Mouse (Mus musculus): Measurements from ENCODE around the gene Tnrc6c. TPM values are rescaled to one million over a fixed set of nuclear protein-coding genes. Genes with fewer than 3 reads are reported as not detected.
A peak's percentile ranks its signal among the peaks of the same experiment; 100 is the strongest.

Gene Tnrc6c
- total and polyA plus RNA-seq, 2 experiments = 5.7 to 6.3 TPM

GRCm38 (mm10) chr11:117639331-117639970, 14.6 kb upstream of the Tnrc6c start:
- Histone ChIP-seq H3K4me1 (ENCODE audit: control insufficient read depth, insufficient read depth, low read length) (no peaks in the 10 kb centered on the region), H3K4me3 (ENCODE audit: insufficient read depth, low read depth, low read length) (no peak overlapping the region), H3K79me2 (ENCODE audit: control insufficient read depth, insufficient read depth, low read length) (no peaks in the 10 kb centered on the region), H3K27ac (replicated peaks; ENCODE audit: insufficient read depth, low read depth, low read length) (no peak overlapping the region), H3K36me3 (ENCODE audit: control insufficient read depth, insufficient read depth, low read length) (no peaks in the 10 kb centered on the region), H3K9ac (ENCODE audit: low read depth, low read length) (no peak overlapping the region), H3K27me3 (ENCODE audit: control insufficient read depth, insufficient read depth, low read length) (no peaks in the 10 kb centered on the region)
- no peak for TF ChIP-seq CTCF (IDR thresholded peaks at IDR 0.05; ENCODE audit: low read depth, low read length)
- no peak for TF ChIP-seq POLR2A (IDR thresholded peaks at IDR 0.05; ENCODE audit: extremely low read depth, insufficient read depth, low read length)
- no peak for DNase-seq (ENCODE audit: extremely low read depth, low read depth, low spot score)
- WGBS = 74% methylated on average over 7 of the region's 7 CpGs

DNA sequence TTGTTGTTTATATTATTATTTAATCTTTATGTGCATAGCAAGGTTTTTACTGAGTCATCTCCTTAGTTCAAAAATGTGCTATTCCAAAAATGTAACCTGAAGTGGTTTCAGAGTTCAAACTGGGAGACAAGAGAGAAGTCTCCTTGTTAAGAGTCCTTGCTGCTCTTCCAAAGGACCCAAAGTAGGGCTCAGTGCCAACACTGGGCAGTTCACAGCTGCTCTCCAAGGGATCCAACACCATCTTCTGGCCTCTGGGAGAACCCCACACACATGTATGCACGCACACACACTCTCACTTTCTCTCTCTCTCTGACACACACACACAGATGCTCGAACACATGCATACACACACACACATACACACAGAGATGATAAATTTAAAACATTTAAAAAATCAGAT, 11.9 kb upstream of the Tnrc6c start:
- H3K27me3 ChIP-seq (ENCODE audit: control insufficient read depth, insufficient read depth, low read length) = no peaks in the 10 kb centered on the region
- no peak overlapping the region for H3K27ac ChIP-seq (replicated peaks; ENCODE audit: insufficient read depth, low read depth, low read length)
- no peak overlapping the region for H3K9ac ChIP-seq (ENCODE audit: low read depth, low read length)
- no peaks in the 10 kb centered on the region for H3K36me3 ChIP-seq (ENCODE audit: control insufficient read depth, insufficient read depth, low read length)
- H3K4me1 ChIP-seq (ENCODE audit: control insufficient read depth, insufficient read depth, low read length) = no peaks in the 10 kb centered on the region
- H3K79me2 ChIP-seq (ENCODE audit: control insufficient read depth, insufficient read depth, low read length) = no peaks in the 10 kb centered on the region
- DNase-seq (ENCODE audit: extremely low read depth, low read depth, low spot score) = no peak
- TF ChIP-seq CTCF (IDR thresholded peaks at IDR 0.05; ENCODE audit: low read depth, low read length) = 0 out of 2 replicates have a peak, but pooled peaks have one; percentile 3
- no peak for TF ChIP-seq POLR2A (IDR thresholded peaks at IDR 0.05; ENCODE audit: extremely low read depth, insufficient read depth, low read length)
- no peak overlapping the region for H3K4me3 ChIP-seq (ENCODE audit: insufficient read depth, low read depth, low read length)
- 94% methylated on average over 2 of the region's 2 CpGs for WGBS

GRCm38 (mm10) chr11:117643240-117643639, 10.8 kb upstream of the Tnrc6c start:
- Histone ChIP-seq H3K36me3 (ENCODE audit: control insufficient read depth, insufficient read depth, low read length) (no peaks in the 10 kb centered on the region), H3K79me2 (ENCODE audit: control insufficient read depth, insufficient read depth, low read length) (no peaks in the 10 kb centered on the region), H3K4me3 (ENCODE audit: insufficient read depth, low read depth, low read length) (no peak overlapping the region), H3K9ac (ENCODE audit: low read depth, low read length) (no peak overlapping the region), H3K4me1 (ENCODE audit: control insufficient read depth, insufficient read depth, low read length) (no peaks in the 10 kb centered on the region), H3K27ac (replicated peaks; ENCODE audit: insufficient read depth, low read depth, low read length) (no peak overlapping the region), H3K27me3 (ENCODE audit: control insufficient read depth, insufficient read depth, low read length) (no peaks in the 10 kb centered on the region)
- no peak for TF ChIP-seq POLR2A (IDR thresholded peaks at IDR 0.05; ENCODE audit: extremely low read depth, insufficient read depth, low read length)
- no peak for TF ChIP-seq CTCF (IDR thresholded peaks at IDR 0.05; ENCODE audit: low read depth, low read length)
- DNase-seq (ENCODE audit: extremely low read depth, low read depth, low spot score) = no peak
- 88% methylated on average over 10 of the region's 10 CpGs for WGBS

- Histone ChIP-seq H3K27me3 (ENCODE audit: control insufficient read depth, insufficient read depth, low read length) (no peaks in the 10 kb centered on the region), H3K36me3 (ENCODE audit: control insufficient read depth, insufficient read depth, low read length) (no peaks in the 10 kb centered on the region), H3K79me2 (ENCODE audit: control insufficient read depth, insufficient read depth, low read length) (no peaks in the 10 kb centered on the region), H3K27ac (replicated peaks; ENCODE audit: insufficient read depth, low read depth, low read length) (no peak overlapping the region), H3K4me1 (ENCODE audit: control insufficient read depth, insufficient read depth, low read length) (peaks cover 2% of the 10 kb centered on the region; the same call in 1 of the 2 replicates), H3K9ac (ENCODE audit: low read depth, low read length) (no peak overlapping the region), H3K4me3 (ENCODE audit: insufficient read depth, low read depth, low read length) (no peak overlapping the region)
- DNase-seq (ENCODE audit: extremely low read depth, low read depth, low spot score) = no peak
- TF ChIP-seq POLR2A (IDR thresholded peaks at IDR 0.05; ENCODE audit: extremely low read depth, insufficient read depth, low read length) (no peak), CTCF (IDR thresholded peaks at IDR 0.05; ENCODE audit: low read depth, low read length) (no peak)
- 86% methylated on average over 4 of the region's 4 CpGs for WGBS
Observed at GRCm38 (mm10) chr11:117646786-117647185, 7.3 kb upstream of the Tnrc6c start.

DNA sequence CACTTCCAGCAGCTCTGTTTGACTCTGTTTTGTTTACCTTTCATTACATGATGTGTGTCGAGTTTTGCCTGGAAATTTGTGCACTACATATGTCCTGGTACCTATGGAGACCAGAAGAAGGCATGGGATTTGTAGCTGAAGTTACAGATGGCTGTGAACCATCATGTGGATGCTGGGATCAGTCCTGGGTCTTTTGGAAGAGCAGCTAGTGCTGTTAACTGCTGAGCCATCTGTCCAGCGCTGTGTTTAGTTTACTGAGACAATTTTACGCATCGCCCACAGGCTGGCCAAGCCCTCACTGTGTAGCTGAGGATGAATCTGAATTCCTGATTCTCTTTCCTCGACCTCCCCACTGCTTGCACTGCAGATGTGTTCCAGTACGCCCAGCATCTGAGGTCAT, 6.1 kb upstream of the Tnrc6c start:
- TF ChIP-seq CTCF (IDR thresholded peaks at IDR 0.05; ENCODE audit: low read depth, low read length) = no peak
- Histone ChIP-seq H3K4me1 (ENCODE audit: control insufficient read depth, insufficient read depth, low read length) (peaks cover 6% of the 10 kb centered on the region), H3K9ac (ENCODE audit: low read depth, low read length) (no peak overlapping the region), H3K4me3 (ENCODE audit: insufficient read depth, low read depth, low read length) (no peak overlapping the region), H3K79me2 (ENCODE audit: control insufficient read depth, insufficient read depth, low read length) (no peaks in the 10 kb centered on the region), H3K27ac (replicated peaks; ENCODE audit: insufficient read depth, low read depth, low read length) (no peak overlapping the region), H3K27me3 (ENCODE audit: control insufficient read depth, insufficient read depth, low read length) (no peaks in the 10 kb centered on the region), H3K36me3 (ENCODE audit: control insufficient read depth, insufficient read depth, low read length) (no peaks in the 10 kb centered on the region)
- WGBS = 77% methylated on average over 6 of the region's 6 CpGs
- DNase-seq (ENCODE audit: extremely low read depth, low read depth, low spot score) = no peak
